15 mouse cellular contexts compared by ENCODE assay signal in genomic region chr9:52082414-52082813, GRCm38 (mm10).
"Had no signal": no experiment of that assay in that cellular context is flagged by ENCODE, and none has a peak within 500 bp of the region (broad histone marks: within the 10 kb centered on the region; RNA-seq: fewer than 3 reads in every experiment).

No protein-coding gene starts in this region.

- H3K27ac ChIP-seq: midbrain, embryonic 13.5 days; midbrain, embryonic 15.5 days; neural tube, embryonic 12.5 days; stomach, embryonic 15.5 days; stomach, postnatal 0 days had no signal

- ATAC-seq: midbrain, embryonic 13.5 days; midbrain, embryonic 15.5 days had no signal

- H3K4me2 ChIP-seq: lung, embryonic 14.5 days; midbrain, embryonic 11.5 days; midbrain, embryonic 13.5 days; midbrain, embryonic 15.5 days; neural tube, embryonic 12.5 days; stomach, embryonic 15.5 days had no signal

- H3K9ac ChIP-seq: lung, embryonic 14.5 days; midbrain, embryonic 13.5 days; midbrain, embryonic 15.5 days; neural tube, embryonic 12.5 days; stomach, embryonic 15.5 days had no signal

- H3K4me3 ChIP-seq: megakaryocyte, embryonic 14.5 days; midbrain, embryonic 13.5 days; midbrain, embryonic 15.5 days; neural tube, embryonic 12.5 days; stomach, embryonic 15.5 days had no signal

- H3K9me3 ChIP-seq: megakaryocyte, embryonic 14.5 days; midbrain, embryonic 13.5 days; midbrain, embryonic 15.5 days; neural tube, embryonic 12.5 days; stomach, embryonic 15.5 days had no signal

- H3K27me3 ChIP-seq: megakaryocyte, embryonic 14.5 days; midbrain, embryonic 13.5 days; midbrain, embryonic 15.5 days; neural tube, embryonic 12.5 days; stomach, embryonic 15.5 days had no signal

- DNase-seq: lung, adult 18-20 months; lung, embryonic 14.5 days; lung, postnatal 10 days; lung, postnatal 4 days; right cerebral cortex, postnatal 14 days; thymus, adult 2 months; thymus, postnatal 25 days; thymus, postnatal 4 days had no signal

- H3K4me1 ChIP-seq: midbrain, embryonic 13.5 days; midbrain, embryonic 15.5 days; neural tube, embryonic 12.5 days; stomach, embryonic 15.5 days had no signal
